Mouse (Mus musculus): ENCODE results near the gene Galnt7.

GRCm38 (mm10) chr8:57584416-57585127 is 68.3 kb downstream of the Galnt7 start:
- no peak for TF ChIP-seq CTCF (IDR thresholded peaks at IDR 0.05; ENCODE audit: extremely low read depth, insufficient read depth, insufficient read length, insufficient replicate concordance)
- no peak for TF ChIP-seq POLR2A (IDR thresholded peaks at IDR 0.05; ENCODE audit: low read depth, low read length)

Data from spleen, adult 2 months (tissue).